ENCODE assay signal across 16 mouse cellular contexts in the genomic region with DNA sequence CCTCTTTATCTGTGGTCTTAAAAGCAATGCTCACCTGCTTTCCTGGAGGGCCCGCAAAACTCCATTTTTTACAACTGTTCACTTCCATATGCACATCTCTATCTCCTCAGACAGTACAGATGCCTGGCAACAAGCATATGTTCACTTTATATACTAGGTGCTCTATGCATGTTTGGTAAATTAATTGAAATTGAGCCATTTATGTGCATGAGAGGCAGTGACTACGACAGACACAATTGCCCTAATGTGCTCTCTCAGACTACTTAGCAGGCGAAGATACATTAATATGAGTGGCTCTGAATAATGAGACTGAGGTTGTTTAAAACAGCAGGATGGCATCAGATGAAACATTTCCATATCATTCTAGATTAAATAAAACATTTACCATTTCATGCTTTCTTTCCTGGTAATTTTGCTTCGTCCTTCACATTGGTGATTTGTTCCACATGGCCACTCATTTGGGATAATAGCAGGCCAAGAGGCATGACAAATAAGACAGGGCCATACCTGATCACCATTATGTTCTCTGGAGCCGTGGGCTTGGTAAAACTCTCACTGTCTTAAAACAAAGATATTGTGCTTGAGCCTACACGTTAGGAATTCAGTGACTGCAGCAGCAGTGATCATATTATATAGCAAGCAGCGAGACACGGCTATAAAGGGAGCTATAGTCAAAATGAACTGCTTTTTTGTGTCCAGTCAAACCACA.
"Had no signal": no experiment of that assay in that cellular context is flagged by ENCODE, and none has a peak within 500 bp of the region (broad histone marks: within the 10 kb centered on the region; RNA-seq: fewer than 3 reads in every experiment).

No protein-coding gene starts in this region.

- ATAC-seq: liver, postnatal 0 days; lung, postnatal 0 days had no signal

- H3K27me3 ChIP-seq: limb, embryonic 12.5 days; limb, embryonic 15.5 days; midbrain, embryonic 12.5 days had no signal

- H3K4me1 ChIP-seq: limb, embryonic 12.5 days; limb, embryonic 15.5 days; midbrain, embryonic 12.5 days had no signal

- DNase-seq: kidney, adult 18-20 months; kidney, adult 9 months; kidney, postnatal 14 days; kidney, postnatal 4 days; left cerebral cortex, postnatal 4 days; liver, postnatal 0 days; lung, embryonic 14.5 days; thymus, adult 18-20 months; thymus, postnatal 14 days had no signal

- H3K9ac ChIP-seq: limb, embryonic 12.5 days; limb, embryonic 15.5 days; liver, embryonic 14.5 days; liver, postnatal 0 days; lung, embryonic 14.5 days; midbrain, embryonic 12.5 days had no signal

- H3K9me3 ChIP-seq: limb, embryonic 12.5 days; limb, embryonic 15.5 days; midbrain, embryonic 12.5 days had no signal

- H3K36me3 ChIP-seq: limb, embryonic 12.5 days; limb, embryonic 15.5 days; midbrain, embryonic 12.5 days had no signal

- H3K27ac ChIP-seq: limb, embryonic 12.5 days; limb, embryonic 15.5 days; liver, embryonic 14.5 days; macrophage; midbrain, embryonic 12.5 days had no signal

- H3K4me2 ChIP-seq: limb, embryonic 12.5 days; limb, embryonic 15.5 days; liver, embryonic 11.5 days; lung, embryonic 14.5 days; midbrain, embryonic 12.5 days had no signal

- H3K4me3 ChIP-seq: limb, embryonic 12.5 days; limb, embryonic 15.5 days; midbrain, embryonic 12.5 days had no signal
